17 mouse cellular contexts compared by ENCODE assay signal in the genomic region with DNA sequence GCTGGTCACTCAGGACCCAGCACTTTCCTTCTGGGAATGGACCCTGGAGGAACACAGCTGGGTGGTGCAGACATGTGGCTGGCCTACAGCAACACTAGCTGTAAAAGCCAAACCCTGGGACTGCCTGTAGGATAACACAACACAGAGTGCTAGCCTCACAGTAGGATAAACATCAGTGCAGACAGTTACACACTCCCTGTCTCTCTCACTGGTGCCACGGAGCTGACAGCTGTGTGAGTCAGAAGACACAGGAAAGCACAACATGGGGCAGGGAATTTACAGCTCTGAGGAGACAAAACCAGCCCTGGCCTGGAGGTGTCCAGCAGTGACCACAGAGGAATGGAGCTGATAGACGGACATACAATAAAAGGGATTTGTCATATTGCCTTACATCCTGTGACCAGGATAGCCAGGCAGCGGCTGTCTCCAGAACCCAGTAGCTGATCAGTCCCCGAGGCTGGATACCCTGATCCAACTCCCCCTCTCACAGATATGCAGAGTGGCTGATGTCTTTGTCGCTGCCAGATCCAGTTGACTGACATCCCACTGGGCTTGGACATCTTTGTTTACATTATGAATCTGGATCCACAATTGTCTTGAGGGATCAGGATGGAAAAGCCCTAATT.
DNase-seq lines count a peak whose midpoint lies in the region; ATAC-seq and TF ChIP-seq lines count a peak whose summit lies in the region.
"Had no signal": no experiment of that assay in that cellular context is flagged by ENCODE, and none has a peak within 500 bp of the region (broad histone marks: within the 10 kb centered on the region; RNA-seq: fewer than 3 reads in every experiment).

No protein-coding gene starts in this region.

- no peaks in the 10 kb centered on the region for H3K27me3 ChIP-seq in hindbrain, embryonic 15.5 days
- no peaks in the 10 kb centered on the region for H3K27me3 ChIP-seq in hindbrain, embryonic 12.5 days
- H3K27me3 ChIP-seq in midbrain, embryonic 11.5 days (ENCODE audit: control insufficient read depth, insufficient read depth, low read length) = no peaks in the 10 kb centered on the region
- H3K27me3 ChIP-seq in midbrain, postnatal 0 days (ENCODE audit: insufficient read depth, low read length) = no peaks in the 10 kb centered on the region
- H3K27me3 ChIP-seq in Patski = no peaks in the 10 kb centered on the region
- no peaks in the 10 kb centered on the region for H3K27me3 ChIP-seq in myocyte (ENCODE audit: control insufficient read depth, insufficient read depth, insufficient read length)

- no peak overlapping the region for H3K4me3 ChIP-seq in hindbrain, embryonic 15.5 days
- H3K4me3 ChIP-seq in hindbrain, embryonic 12.5 days = no peak overlapping the region
- H3K4me3 ChIP-seq in midbrain, embryonic 11.5 days (ENCODE audit: low read depth, low read length) = no peak overlapping the region
- H3K4me3 ChIP-seq in midbrain, postnatal 0 days (ENCODE audit: low read depth, low read length) = no peak overlapping the region
- no peak overlapping the region for H3K4me3 ChIP-seq in myocyte
- H3K4me3 ChIP-seq: embryonic facial prominence, embryonic 12.5 days had no signal

- DNase-seq in midbrain, embryonic 11.5 days (ENCODE audit: low spot score, missing footprints) = no peak
- DNase-seq in midbrain, postnatal 0 days (ENCODE audit: low spot score) = no peak
- DNase-seq in Patski (ENCODE audit: low read depth, low spot score) = peak; percentile 27
- no peak for DNase-seq in frontal cortex, postnatal 36 days (ENCODE audit: low spot score in 2 of 2)
- DNase-seq: adrenal gland, adult 8-10 months; cerebellum, adult 18-20 months; gastrocnemius, postnatal 14 days; heart, postnatal 10 days; kidney, adult 9 months; liver; liver, postnatal 0 days had no signal

- no peak for TF ChIP-seq POLR2A in myocyte (IDR thresholded peaks at IDR 0.05; ENCODE audit: insufficient read length, low read depth)

- no peak for TF ChIP-seq CTCF in midbrain, postnatal 0 days (IDR thresholded peaks at IDR 0.05)
- TF ChIP-seq CTCF in Patski (IDR thresholded peaks at IDR 0.05) = no peak

- POLR2A ChIA-PET in Patski (lab: Charles Lee) = no interaction called here

- WGBS in hindbrain, embryonic 15.5 days = 37% methylated on average over 5 of the region's 5 CpGs
- 47% methylated on average over 5 of the region's 5 CpGs for WGBS in hindbrain, embryonic 12.5 days
- 25% methylated on average over 5 of the region's 5 CpGs for WGBS in midbrain, embryonic 11.5 days
- WGBS in midbrain, postnatal 0 days = 19% methylated on average over 5 of the region's 5 CpGs

- no peak overlapping the region for H3K9ac ChIP-seq in hindbrain, embryonic 15.5 days
- H3K9ac ChIP-seq in hindbrain, embryonic 12.5 days = no peak overlapping the region
- no peak overlapping the region for H3K9ac ChIP-seq in midbrain, embryonic 11.5 days (ENCODE audit: low read length)
- H3K9ac ChIP-seq in midbrain, postnatal 0 days (replicated peaks; ENCODE audit: low read length, poor library complexity, severe bottlenecking) = no peak overlapping the region
- H3K9ac ChIP-seq: embryonic facial prominence, embryonic 12.5 days; liver, postnatal 0 days had no signal

- no peak overlapping the region for H3K27ac ChIP-seq in hindbrain, embryonic 15.5 days (replicated peaks)
- H3K27ac ChIP-seq in hindbrain, embryonic 12.5 days = no peak overlapping the region
- no peak overlapping the region for H3K27ac ChIP-seq in midbrain, embryonic 11.5 days (ENCODE audit: low read depth, low read length)
- no peak overlapping the region for H3K27ac ChIP-seq in midbrain, postnatal 0 days (ENCODE audit: low read depth, low read length)
- H3K27ac ChIP-seq: embryonic facial prominence, embryonic 12.5 days had no signal

- H3K79me2 ChIP-seq in myocyte (ENCODE audit: control insufficient read depth, insufficient read depth) = no peaks in the 10 kb centered on the region

- in situ Hi-C loops in Patski (cut with MboI; ENCODE audit: low pct_unique_long_range_greater_than_20kb) = no loop called here

- H3K4me2 ChIP-seq in hindbrain, embryonic 15.5 days = no peak overlapping the region
- H3K4me2 ChIP-seq in hindbrain, embryonic 12.5 days (replicated peaks) = no peak overlapping the region
- H3K4me2 ChIP-seq in midbrain, embryonic 11.5 days = no peak overlapping the region
- H3K4me2 ChIP-seq in midbrain, postnatal 0 days (ENCODE audit: low read depth, low read length, poor library complexity, severe bottlenecking) = no peak overlapping the region
- H3K4me2 ChIP-seq in myocyte (ENCODE audit: low read depth) = peak overlapping the region; percentile 35
- H3K4me2 ChIP-seq: embryonic facial prominence, embryonic 12.5 days had no signal

- ATAC-seq in hindbrain, embryonic 15.5 days (ENCODE audit: low FRiP score, low read depth) = peak; percentile 19; the same call in 1 of the 2 replicates
- ATAC-seq in hindbrain, embryonic 12.5 days (ENCODE audit: low FRiP score) = no peak
- ATAC-seq in midbrain, embryonic 11.5 days (ENCODE audit: low FRiP score) = peak; percentile 42; the same call in 1 of the 2 replicates
- ATAC-seq in midbrain, postnatal 0 days (ENCODE audit: low FRiP score) = no peak; the same call in 1 of the 2 replicates
- peak; percentile 25 for ATAC-seq in Patski
- ATAC-seq: CD4-positive, CD25-positive, alpha-beta regulatory T cell, adult 4 months; liver, postnatal 0 days had no signal

- CTCF ChIA-PET in Patski (lab: Charles Lee) = no interaction called here

- no peaks in the 10 kb centered on the region for H3K9me3 ChIP-seq in hindbrain, embryonic 15.5 days
- no peaks in the 10 kb centered on the region for H3K9me3 ChIP-seq in hindbrain, embryonic 12.5 days (replicated peaks)
- no peaks in the 10 kb centered on the region for H3K9me3 ChIP-seq in midbrain, embryonic 11.5 days (ENCODE audit: control insufficient read depth, low read length)
- no peaks in the 10 kb centered on the region for H3K9me3 ChIP-seq in midbrain, postnatal 0 days (ENCODE audit: low read length)
- H3K9me3 ChIP-seq: embryonic facial prominence, embryonic 12.5 days had no signal

- H3K4me1 ChIP-seq in hindbrain, embryonic 15.5 days (replicated peaks) = 0 out of 2 replicates have a peak, but pooled peaks cover 4% of the 10 kb centered on the region
- H3K4me1 ChIP-seq in hindbrain, embryonic 12.5 days = no peaks in the 10 kb centered on the region
- H3K4me1 ChIP-seq in midbrain, embryonic 11.5 days (ENCODE audit: control insufficient read depth, insufficient read depth, low read length) = 0 out of 2 replicates have a peak, but pooled peaks cover 2% of the 10 kb centered on the region
- H3K4me1 ChIP-seq in midbrain, postnatal 0 days (ENCODE audit: insufficient read depth, low read length) = peaks cover 2% of the 10 kb centered on the region; the same call in 1 of the 2 replicates

- no peaks in the 10 kb centered on the region for H3K36me3 ChIP-seq in hindbrain, embryonic 15.5 days
- H3K36me3 ChIP-seq in hindbrain, embryonic 12.5 days = no peaks in the 10 kb centered on the region
- no peaks in the 10 kb centered on the region for H3K36me3 ChIP-seq in midbrain, embryonic 11.5 days (ENCODE audit: control insufficient read depth, insufficient read depth, low read length)
- no peaks in the 10 kb centered on the region for H3K36me3 ChIP-seq in midbrain, postnatal 0 days (ENCODE audit: insufficient read depth, low read length)
- H3K36me3 ChIP-seq in myocyte (ENCODE audit: control insufficient read depth, insufficient read depth) = no peaks in the 10 kb centered on the region
- H3K36me3 ChIP-seq: embryonic facial prominence, embryonic 12.5 days; G1E had no signal

- H3ac ChIP-seq in myocyte (ENCODE audit: control insufficient read depth, insufficient read length) = no peak overlapping the region

TF ChIP-seq in myocyte, 11 proteins besides CTCF, POLR2A, EP300 and RAD21:
- TF ChIP-seq MYOG (IDR thresholded peaks at IDR 0.05; ENCODE audit: control insufficient read depth in 1 of 3, insufficient read depth in 1 of 3, insufficient read length in 2 of 3, low read depth in 2 of 3) = peak in 2 of 3 experiments; percentile 33 to 40
- peak in 2 of 3 experiments; percentile 64 to 84 for TF ChIP-seq MYOD1 (IDR thresholded peaks at IDR 0.05; ENCODE audit: control insufficient read depth in 1 of 3, insufficient read length in 2 of 3, low read depth in 2 of 3)
- TF ChIP-seq USF1 (IDR thresholded peaks at IDR 0.05; ENCODE audit: low read depth) = no peak
- TF ChIP-seq E2F4 (IDR thresholded peaks at IDR 0.05; ENCODE audit: insufficient read depth) = no peak
- no peak for TF ChIP-seq TCF3 (IDR thresholded peaks at IDR 0.05; ENCODE audit: insufficient read length, low read depth)
- no peak for TF ChIP-seq MAX (IDR thresholded peaks at IDR 0.05; ENCODE audit: low read depth)
- no peak for TF ChIP-seq SRF (IDR thresholded peaks at IDR 0.05; ENCODE audit: control insufficient read depth, insufficient read length, low read depth)
- TF ChIP-seq TCF12 (IDR thresholded peaks at IDR 0.05; ENCODE audit: insufficient read depth, poor library complexity, severe bottlenecking) = no peak
- no peak for TF ChIP-seq CEBPB (IDR thresholded peaks at IDR 0.05; ENCODE audit: insufficient read depth, poor library complexity, severe bottlenecking)
- no peak for TF ChIP-seq REST (IDR thresholded peaks at IDR 0.05; ENCODE audit: insufficient read depth, insufficient read length)
- TF ChIP-seq POLR2AphosphoS2 (IDR thresholded peaks at IDR 0.05; ENCODE audit: insufficient read length, low read depth) = no peak

Comparison
In these comparisons a context has a peak if more than half of its experiments do, and no peak if none do; other contexts are left out.
1. ATAC-seq: peak in hindbrain, embryonic 15.5 days (single experiment), midbrain, embryonic 11.5 days (single experiment) and Patski (single experiment); none in hindbrain, embryonic 12.5 days (single experiment) and midbrain, postnatal 0 days (single experiment).